Mouse (Mus musculus): Measurements from ENCODE around the gene Gps2. TPM values are rescaled to one million over a fixed set of nuclear protein-coding genes. Genes with fewer than 3 reads are reported as not detected.

Gps2 gene
- polyA plus RNA-seq (2012; rRNA removed), result 75.4 and 99.4 TPM in 2 replicates

DNA sequence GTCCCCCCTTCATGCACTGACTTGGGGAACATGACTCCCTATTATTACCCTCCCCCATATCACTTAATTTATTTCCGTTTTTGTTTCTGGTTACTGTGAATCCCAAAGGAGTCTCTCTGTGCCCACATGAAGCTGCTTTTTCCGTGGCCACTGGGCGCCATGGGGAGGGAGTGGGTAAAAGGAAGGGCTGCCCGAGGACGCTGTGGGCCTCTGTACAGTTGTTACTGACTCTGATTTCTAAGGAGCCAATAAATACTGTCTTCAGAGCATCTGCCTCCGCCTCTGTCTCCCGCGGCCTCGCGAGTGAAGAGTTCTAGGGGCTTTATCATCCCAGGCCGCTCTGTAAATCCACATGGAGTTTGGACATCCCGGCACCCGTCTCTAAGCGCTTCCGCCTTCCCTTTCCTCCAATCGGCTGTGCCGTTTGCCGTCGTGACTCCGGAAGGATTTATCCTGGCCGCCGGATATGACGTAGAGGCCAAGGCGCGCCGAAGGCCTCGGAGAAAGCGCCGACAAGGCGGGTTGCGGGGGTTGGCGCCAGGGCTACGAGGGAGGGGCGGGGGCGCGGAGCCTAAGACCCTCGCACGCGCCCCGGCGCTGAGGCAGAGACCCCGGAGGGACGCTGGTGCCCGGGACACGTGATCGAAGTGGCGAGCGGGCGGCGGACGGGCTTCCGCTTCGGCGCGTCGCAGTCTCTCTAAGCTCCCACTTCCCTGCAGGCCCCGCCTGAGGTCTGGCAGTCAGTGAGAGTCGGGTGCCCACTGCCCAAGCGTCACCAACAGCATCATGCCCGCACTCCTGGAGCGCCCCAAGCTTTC lies at the start of gene Gps2:
Gene Gps2 (plus strand): TSS at position 335 of the 818 bp plus-strand sequence.

DNA sequence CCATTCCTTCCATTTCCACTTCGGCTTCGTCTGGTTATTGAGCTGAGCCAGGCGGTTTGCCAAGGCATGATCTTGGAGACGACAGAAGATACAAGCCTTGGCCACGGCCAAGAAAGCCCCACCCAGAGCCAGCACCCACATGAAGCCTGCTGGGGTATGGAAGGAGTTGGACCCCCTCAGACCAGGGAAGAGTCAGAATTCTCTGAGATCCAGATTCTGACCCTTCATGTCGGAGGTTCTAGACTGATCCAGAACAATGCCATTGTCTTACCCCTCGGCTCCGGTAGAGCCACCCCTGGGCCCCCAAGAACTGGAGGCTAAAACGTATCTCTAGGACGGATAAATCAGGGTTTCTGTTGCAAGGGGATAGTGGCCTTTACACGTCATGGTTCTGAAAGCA lies 35.8 kb upstream of the Gps2 start, which contains the start of gene Tmem95:
Gene Tmem95 (minus strand): TSS at position 141 of the 400 bp plus-strand sequence.

DNA sequence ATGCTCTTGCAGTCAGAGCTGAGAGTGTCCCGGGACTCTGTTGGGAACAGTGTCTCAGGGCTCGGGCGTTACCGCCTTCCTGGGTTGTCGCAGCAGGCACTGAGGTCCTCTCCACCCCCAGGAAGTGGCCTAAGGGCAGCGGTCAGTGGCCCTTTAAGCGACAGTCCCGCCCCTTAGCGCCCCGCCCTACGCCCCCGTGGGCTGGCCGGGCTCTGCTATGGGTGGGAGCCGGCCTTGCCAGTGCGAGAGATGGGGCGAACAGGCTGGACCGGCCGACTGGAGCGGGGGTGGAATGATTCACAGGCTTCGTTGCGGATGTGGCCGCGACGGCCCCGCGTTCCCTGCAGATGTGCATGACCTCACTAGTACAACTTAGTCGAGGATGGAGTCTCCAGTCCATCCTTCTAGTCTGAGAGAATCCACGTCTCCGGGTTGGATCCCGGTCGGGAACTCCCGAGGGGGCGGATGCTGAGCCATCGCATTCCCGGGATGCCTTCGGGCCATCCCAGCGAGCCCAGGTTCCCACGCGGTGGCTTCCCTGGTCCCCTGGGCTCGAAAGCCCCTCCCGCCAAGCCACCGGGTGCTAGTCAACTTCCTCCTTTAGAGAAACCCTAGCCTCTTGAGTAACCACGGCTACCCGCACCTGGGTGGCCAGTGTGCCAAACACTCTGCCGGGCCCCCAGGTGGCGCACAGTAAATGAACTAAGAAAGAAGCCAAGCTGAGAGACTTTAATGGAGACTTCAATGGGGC lies 32.7 kb upstream of the Gps2 start, which contains the start of gene Kctd11:
Gene Kctd11 (minus strand): TSS at position 554 of the 751 bp plus-strand sequence.

DNA sequence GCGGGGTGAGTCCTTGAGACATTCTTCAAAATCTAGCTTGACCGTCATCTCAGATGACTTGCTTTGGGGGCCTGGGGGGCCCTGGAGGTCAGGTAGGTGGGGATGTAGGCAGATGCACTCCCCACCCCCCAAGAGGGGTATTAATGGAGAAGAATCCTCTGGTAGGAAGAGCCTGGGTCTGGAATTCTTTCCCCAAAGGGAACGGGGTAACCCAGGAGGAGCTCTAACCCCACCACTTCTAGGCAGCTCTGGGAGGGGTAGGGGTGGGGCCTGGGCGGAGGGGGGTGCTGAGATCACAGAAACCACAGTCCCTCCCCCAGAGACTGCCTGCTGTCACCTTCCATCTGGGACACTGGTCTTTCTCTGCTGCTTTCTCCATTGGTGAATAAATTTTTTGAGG lies 18.4 kb upstream of the Gps2 start, which contains the start of gene Acap1:
Gene Acap1 (minus strand): TSS at position 249 of the 400 bp plus-strand sequence.

DNA sequence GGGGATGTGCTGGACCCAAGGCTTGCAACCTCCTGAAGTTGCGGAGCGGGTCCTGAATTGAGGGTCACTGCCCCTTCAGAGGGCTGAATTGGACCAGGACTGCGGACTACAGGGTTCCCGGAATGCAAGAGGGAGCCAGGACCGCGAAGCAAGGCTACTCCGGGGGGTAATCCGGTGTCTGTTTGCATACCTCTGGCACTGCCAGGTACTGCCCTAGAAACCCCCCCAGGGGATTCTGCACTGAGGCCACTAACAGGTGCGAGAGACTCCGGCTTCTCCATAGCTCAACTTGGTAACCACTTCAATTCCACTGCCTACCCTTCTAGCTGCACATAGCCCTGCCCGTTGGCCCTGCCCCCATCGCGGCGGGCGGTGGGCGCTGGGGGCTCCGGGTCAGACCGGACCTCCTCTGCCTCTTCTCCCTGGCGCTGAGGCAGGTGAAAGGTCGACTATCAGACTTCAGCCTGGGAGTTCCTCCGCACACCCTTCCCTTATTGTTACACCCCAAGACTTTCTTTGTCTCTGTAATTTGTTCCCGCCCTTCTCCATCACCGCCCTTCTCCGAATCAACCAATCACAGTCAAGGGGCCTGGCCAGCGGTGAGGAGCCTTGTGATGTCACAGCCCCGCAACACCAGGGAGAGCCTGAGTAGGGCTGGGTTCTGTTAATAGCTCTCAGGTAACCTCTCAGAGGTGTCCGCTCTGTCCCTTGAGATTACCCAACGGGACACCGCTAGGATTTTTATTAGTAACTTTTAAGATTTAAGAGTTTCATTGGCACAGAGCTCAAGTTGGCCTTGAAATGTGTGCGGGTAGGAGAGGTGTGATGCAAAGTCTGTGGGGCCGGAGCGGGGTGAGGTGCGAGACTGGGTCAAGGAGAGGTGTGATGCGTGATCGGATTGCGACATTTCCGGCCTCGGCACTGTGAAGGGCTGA lies 12.9 kb upstream of the Gps2 start, which contains the start of the genes 2810408A11Rik and Neurl4:
Gene 2810408A11Rik (minus strand): TSS at position 517 of the 935 bp plus-strand sequence.
Gene Neurl4 (plus strand): TSS at position 602 of the 935 bp plus-strand sequence.

DNA sequence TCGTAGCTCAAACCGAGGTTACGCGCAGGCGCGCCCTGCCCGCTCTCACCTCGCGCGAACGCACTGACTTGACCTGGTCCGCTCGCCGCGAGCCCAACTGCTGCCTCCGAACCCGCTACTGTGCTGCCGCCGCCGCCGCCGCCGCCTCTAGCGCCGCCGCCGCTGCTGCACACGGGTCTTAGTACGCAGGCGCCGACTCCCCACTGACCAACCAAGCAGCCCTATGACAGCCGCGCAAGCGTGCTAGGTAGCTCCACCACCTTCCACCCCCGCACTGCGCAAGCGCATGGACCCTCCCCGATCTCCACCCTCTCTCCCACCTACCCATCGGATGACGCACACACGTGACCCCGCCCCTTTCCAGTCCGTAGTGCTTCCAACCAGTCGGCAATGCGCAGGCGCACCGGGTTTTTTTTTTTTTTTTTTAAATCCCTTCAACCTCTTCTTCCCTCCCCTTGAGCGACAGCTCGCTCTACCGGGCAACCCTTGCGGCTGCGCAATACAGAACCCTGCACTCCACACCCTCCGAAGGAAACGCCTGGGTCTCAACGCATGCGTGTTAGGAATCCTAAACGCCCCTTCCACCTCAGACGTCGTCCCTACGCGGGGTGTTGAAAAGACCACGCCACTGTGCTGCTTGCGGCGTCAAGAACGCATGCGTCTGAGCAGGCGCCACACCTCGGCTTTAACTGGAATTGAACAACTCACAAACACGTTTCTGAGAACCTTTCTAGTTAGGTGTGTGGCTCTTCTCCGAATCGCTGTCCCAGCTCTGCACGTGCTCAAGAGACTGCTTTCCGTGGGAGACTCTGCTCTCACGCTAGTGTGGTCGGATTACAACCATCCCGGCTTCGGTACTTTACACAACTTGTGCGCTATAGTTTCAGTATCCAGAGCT lies 7.7 kb downstream of the Gps2 start, which contains the start of gene Eif5a:
Gene Eif5a (minus strand): TSS at position 845 of the 898 bp plus-strand sequence.

DNA sequence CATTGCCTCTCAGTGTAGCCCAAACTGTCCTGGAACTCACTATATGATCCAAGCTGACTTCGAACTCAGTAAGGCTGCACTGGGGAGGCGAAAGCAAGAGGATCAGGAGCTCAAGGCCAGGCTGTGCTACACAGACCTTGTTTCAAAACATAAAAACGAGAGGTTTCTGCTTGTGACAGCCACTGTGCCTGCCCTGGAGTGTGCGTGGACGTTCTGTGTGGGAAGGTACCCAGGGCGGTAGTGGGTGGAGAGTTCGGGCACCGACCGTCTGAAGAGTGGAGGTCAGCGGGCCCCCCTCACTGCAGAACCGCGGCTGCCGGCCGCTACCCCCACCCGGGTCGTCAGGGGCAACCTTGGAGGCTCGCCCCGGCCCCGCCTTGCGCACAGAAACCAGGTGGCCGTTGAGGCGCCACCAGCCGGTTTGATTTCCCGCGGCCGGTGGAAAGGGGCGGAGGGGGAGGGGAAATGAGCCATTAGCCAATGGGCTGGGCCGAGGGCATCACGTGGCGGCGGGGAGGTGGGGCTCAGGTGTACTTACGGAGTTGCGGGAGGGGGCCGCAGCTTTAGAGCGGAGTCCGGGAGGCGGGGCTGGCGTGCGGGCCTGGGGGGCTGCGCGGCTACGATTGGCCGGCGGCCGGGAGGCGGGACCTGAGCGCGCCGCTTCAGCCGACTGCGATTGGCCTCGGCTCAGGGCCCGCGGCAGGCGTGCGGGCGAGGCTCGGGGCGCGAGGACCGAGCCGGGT lies 21.6 kb downstream of the Gps2 start, which contains the start of gene Ybx2:
Gene Ybx2 (plus strand): TSS at position 660 of the 743 bp plus-strand sequence.

DNA sequence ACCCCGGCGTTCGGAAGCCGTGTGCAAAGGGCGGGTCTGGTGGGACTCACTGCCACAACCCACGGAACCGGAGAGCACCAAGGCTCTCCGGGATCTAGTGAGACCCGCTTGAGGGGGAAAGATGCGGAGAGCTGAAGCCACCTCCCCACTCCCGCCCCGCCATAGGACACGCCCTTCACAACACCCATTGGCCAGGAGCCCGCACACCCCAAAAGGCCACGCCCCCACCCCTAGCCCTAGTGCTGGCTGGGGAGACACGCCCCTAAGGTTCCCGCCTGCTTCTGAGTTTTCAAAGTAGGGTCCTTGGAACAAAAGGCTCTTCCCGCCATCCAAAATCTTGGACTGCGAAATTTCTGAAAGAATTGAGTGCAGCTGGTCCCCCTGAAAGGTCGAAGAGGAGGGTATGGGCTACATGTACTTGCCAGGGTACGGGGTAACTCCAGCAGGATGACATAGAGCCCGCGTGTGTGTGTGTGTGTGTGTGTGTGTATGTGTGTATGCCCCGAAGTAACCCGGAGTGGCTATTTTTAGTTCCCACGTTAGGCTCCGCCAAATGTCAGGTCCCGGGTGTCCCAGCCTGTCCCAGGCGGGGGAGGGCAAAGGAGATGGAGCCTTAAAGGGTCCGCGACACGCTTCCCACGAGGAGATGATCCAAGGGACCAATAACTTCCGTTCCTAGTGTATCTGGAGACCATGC lies 34.5 kb downstream of the Gps2 start, which contains the start of gene Slc2a4:
Gene Slc2a4 (minus strand): TSS at position 123 of the 697 bp plus-strand sequence.

DNA sequence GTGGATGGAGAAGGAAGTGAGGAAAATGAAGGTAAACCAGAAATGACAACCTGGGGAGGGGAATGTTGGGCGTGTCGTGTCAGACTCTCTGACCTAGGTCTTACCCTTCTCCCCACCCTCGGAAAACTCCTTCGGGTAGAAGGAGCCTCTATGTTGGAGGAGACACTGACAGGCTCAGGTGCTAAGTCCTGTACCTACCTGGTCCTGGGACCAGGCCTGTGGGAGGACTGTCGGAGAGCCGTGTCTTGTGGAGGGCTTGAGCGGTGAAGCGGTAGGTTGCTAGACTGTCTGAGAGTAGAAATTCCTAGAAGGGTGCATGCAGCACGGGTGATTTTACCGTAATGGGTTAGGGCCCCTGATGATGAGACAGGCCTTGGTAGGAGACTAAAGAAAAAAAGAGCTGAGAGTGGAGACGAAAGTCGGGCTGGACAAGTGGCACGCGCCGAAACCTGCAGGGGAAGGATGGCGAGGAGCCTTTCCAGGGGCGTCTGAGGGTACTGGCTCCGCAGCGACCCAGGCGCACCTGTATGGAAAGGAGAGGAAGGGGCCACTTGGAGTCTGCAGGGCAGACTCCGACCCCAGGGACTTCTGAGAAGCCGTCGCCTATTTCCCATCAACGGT lies 51.1 kb downstream of the Gps2 start, which contains the start of gene Cldn7:
Gene Cldn7 (plus strand): TSS at position 130 of the 621 bp plus-strand sequence.

Other genes starting within 250 kb of the Gps2 start
- 16.9 and 23.1 TPM in 2 replicates for gene Cd68, start 247.7 kb upstream of the Gps2 start, polyA plus RNA-seq (2012; rRNA removed)
- 190 and 192 TPM in 2 replicates for gene Eif4a1, start 241.5 kb upstream of the Gps2 start, polyA plus RNA-seq (2012; rRNA removed)
- 37.8 and 38.7 TPM in 2 replicates for gene Senp3, start 231.8 kb upstream of the Gps2 start, polyA plus RNA-seq (2012; rRNA removed)
- 15.1 and 20.9 TPM in 2 replicates for gene Tnfsf13, start 228.1 kb upstream of the Gps2 start, polyA plus RNA-seq (2012; rRNA removed)
- 26.3 and 32.5 TPM in 2 replicates for gene Tnfsf12, start 218.0 kb upstream of the Gps2 start, polyA plus RNA-seq (2012; rRNA removed)
- 5.2 and 5.7 TPM in 2 replicates for gene Tnfsfm13, start 217.8 kb upstream of the Gps2 start, polyA plus RNA-seq (2012; rRNA removed)
- gene Polr2a, start 155.3 kb upstream of the Gps2 start, polyA plus RNA-seq (2012; rRNA removed), result 19.8 and 20.0 TPM in 2 replicates
- 0.33 TPM in 1 of 2 replicates, not detected in the other for gene Slc35g3, start 151.9 kb upstream of the Gps2 start, polyA plus RNA-seq (2012; rRNA removed)
- 37.2 and 40.3 TPM in 2 replicates for gene Zbtb4, start 148.0 kb upstream of the Gps2 start, polyA plus RNA-seq (2012; rRNA removed)
- gene Chrnb1, start 117.9 kb upstream of the Gps2 start, polyA plus RNA-seq (2012; rRNA removed), result 5.7 and 8.7 TPM in 2 replicates
- gene Fgf11, start 112.0 kb upstream of the Gps2 start, polyA plus RNA-seq (2012; rRNA removed), result 6.4 and 6.9 TPM in 2 replicates
- 45.7 and 55.0 TPM in 2 replicates for gene Tmem102, start 108.3 kb upstream of the Gps2 start, polyA plus RNA-seq (2012; rRNA removed)
- gene Gm39566, start 98.6 kb upstream of the Gps2 start, polyA plus RNA-seq (2012; rRNA removed), result not detected in 2 replicates
- gene Spem2, start 95.4 kb upstream of the Gps2 start, polyA plus RNA-seq (2012; rRNA removed), result not detected in 2 replicates
- 0.22 TPM in 1 of 2 replicates, not detected in the other for gene Spem1, start 91.7 kb upstream of the Gps2 start, polyA plus RNA-seq (2012; rRNA removed)
- 19.8 and 19.9 TPM in 2 replicates for gene Nlgn2, start 76.1 kb upstream of the Gps2 start, polyA plus RNA-seq (2012; rRNA removed)
- gene Tmem256, start 75.4 kb upstream of the Gps2 start, polyA plus RNA-seq (2012; rRNA removed), result 153 and 198 TPM in 2 replicates
- gene Plscr3, start 67.5 kb upstream of the Gps2 start, polyA plus RNA-seq (2012; rRNA removed), result 55.2 and 58.3 TPM in 2 replicates
- gene Tnk1, start 55.2 kb upstream of the Gps2 start, polyA plus RNA-seq (2012; rRNA removed), result 55.1 and 60.4 TPM in 2 replicates
- not detected in 2 replicates for gene Tmem95, start 35.9 kb upstream of the Gps2 start, polyA plus RNA-seq (2012; rRNA removed)
- gene Kctd11, start 32.5 kb upstream of the Gps2 start, polyA plus RNA-seq (2012; rRNA removed), result 4.0 and 4.9 TPM in 2 replicates
- 6.5 and 6.7 TPM in 2 replicates for gene Acap1, start 18.3 kb upstream of the Gps2 start, polyA plus RNA-seq (2012; rRNA removed)
- gene 2810408A11Rik, start 12.9 kb upstream of the Gps2 start, polyA plus RNA-seq (2012; rRNA removed), result 1.0 and 1.6 TPM in 2 replicates
- 43.3 and 44.8 TPM in 2 replicates for gene Neurl4, start 12.8 kb upstream of the Gps2 start, polyA plus RNA-seq (2012; rRNA removed)
- gene Eif5a, start 8.1 kb downstream of the Gps2 start, polyA plus RNA-seq (2012; rRNA removed), result 270 and 293 TPM in 2 replicates
- gene Ybx2, start 21.9 kb downstream of the Gps2 start, polyA plus RNA-seq (2012; rRNA removed), result 121 and 125 TPM in 2 replicates
- 33.6 and 50.8 TPM in 2 replicates for gene Slc2a4, start 34.3 kb downstream of the Gps2 start, polyA plus RNA-seq (2012; rRNA removed)
- gene Cldn7, start 50.9 kb downstream of the Gps2 start, polyA plus RNA-seq (2012; rRNA removed), result 779 and 796 TPM in 2 replicates
- 100 and 117 TPM in 2 replicates for gene Ctdnep1, start 67.3 kb downstream of the Gps2 start, polyA plus RNA-seq (2012; rRNA removed)
- 38.7 and 48.9 TPM in 2 replicates for gene Elp5, start 68.6 kb downstream of the Gps2 start, polyA plus RNA-seq (2012; rRNA removed)
- 207 and 284 TPM in 2 replicates for gene Gabarap, start 77.3 kb downstream of the Gps2 start, polyA plus RNA-seq (2012; rRNA removed)
- 12.3 and 13.5 TPM in 2 replicates for gene Phf23, start 81.9 kb downstream of the Gps2 start, polyA plus RNA-seq (2012; rRNA removed)
- gene Dvl2, start 86.7 kb downstream of the Gps2 start, polyA plus RNA-seq (2012; rRNA removed), result 12.1 TPM in 2 replicates
- 106 and 112 TPM in 2 replicates for gene Acadvl, start 101.5 kb downstream of the Gps2 start, polyA plus RNA-seq (2012; rRNA removed)
- gene Dlg4, start 103.1 kb downstream of the Gps2 start, polyA plus RNA-seq (2012; rRNA removed), result 12.2 and 16.0 TPM in 2 replicates
- gene Asgr1, start 140.2 kb downstream of the Gps2 start, polyA plus RNA-seq (2012; rRNA removed), result 0.22 and 0.60 TPM in 2 replicates
- gene Asgr2, start 178.8 kb downstream of the Gps2 start, polyA plus RNA-seq (2012; rRNA removed), result 0.52 TPM in 2 replicates
- 2.6 and 4.0 TPM in 2 replicates for gene Mgl2, start 216.4 kb downstream of the Gps2 start, polyA plus RNA-seq (2012; rRNA removed)
- 1.3 and 3.6 TPM in 2 replicates for gene Clec10a, start 242.3 kb downstream of the Gps2 start, polyA plus RNA-seq (2012; rRNA removed)

Data from colon, adult 2 months (tissue).